ENCODE assay signal across 9 mouse cellular contexts in the genomic region with DNA sequence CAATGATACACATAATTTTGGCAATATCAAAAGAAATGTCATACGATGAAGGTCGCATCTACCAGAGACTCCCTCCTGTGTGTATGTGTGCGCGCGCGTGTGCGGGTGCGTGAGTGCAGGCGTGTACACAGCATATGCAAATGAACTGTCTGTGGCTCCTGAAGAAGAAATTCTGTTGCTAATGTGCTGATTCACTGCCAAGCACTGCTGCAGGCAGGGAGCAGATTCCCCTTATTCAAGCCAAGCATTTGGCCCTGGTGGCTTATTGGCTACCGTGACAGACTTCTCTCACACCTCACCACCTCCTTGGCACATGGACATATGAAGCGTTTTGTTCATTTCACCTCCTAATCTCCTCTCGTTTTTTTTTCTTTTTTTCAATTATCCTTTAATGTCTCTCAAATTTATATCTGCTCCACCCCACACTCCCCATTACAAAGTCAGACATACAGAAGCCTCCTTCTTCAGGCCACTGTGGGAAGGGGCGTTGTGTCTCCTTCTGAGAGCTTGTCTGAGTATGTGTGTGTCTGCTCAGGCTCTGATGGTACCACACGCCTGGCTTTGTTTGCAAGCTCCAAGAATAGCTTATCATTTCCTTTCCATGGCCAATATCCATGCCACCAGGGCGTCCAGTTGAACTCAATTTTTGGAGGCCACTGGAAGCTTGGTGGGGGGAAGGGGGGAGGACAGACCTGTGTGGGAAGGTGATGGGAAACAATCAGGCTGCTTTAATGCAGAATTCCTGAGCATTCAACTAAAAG.
DNase-seq lines count a peak whose midpoint lies in the region; ATAC-seq lines count a peak whose summit lies in the region.
"Had no signal": no experiment of that assay in that cellular context is flagged by ENCODE, and none has a peak within 500 bp of the region (broad histone marks: within the 10 kb centered on the region; RNA-seq: fewer than 3 reads in every experiment).

No protein-coding gene starts in this region.

- no peaks in the 10 kb centered on the region for H3K36me3 ChIP-seq in forebrain, embryonic 16.5 days (ENCODE audit: control insufficient read depth, insufficient read depth)
- H3K36me3 ChIP-seq in kidney, embryonic 15.5 days, result no peaks in the 10 kb centered on the region
- H3K36me3 ChIP-seq: liver, embryonic 13.5 days had no signal

- peak; percentile 53 for DNase-seq in adrenal gland, adult 2 months
- no peak for DNase-seq in adrenal gland, postnatal 4 days (ENCODE audit: low spot score in 2 of 2)
- peak; percentile 39 for DNase-seq in adipocyte (ENCODE audit: low spot score)
- DNase-seq in left cerebral cortex, adult 11 months (ENCODE audit: low spot score), result peak; percentile 38
- no peak for DNase-seq in kidney, adult 18-20 months
- no peak for DNase-seq in T-cell, adult 2 months (ENCODE audit: low spot score)
- DNase-seq: liver, embryonic 13.5 days had no signal

- peak; percentile 72 for ATAC-seq in forebrain, embryonic 16.5 days
- no peak for ATAC-seq in kidney, embryonic 15.5 days (replicated peaks; ENCODE audit: low FRiP score)

- WGBS in forebrain, embryonic 16.5 days, result 54% methylated on average over 15 of the region's 15 CpGs
- WGBS in kidney, embryonic 15.5 days, result 78% methylated on average over 15 of the region's 15 CpGs

- H3K9me3 ChIP-seq in forebrain, embryonic 16.5 days (ENCODE audit: control insufficient read depth, low read length), result no peaks in the 10 kb centered on the region
- no peaks in the 10 kb centered on the region for H3K9me3 ChIP-seq in kidney, embryonic 15.5 days (replicated peaks)
- H3K9me3 ChIP-seq: liver, embryonic 13.5 days had no signal

- no peak overlapping the region; the same call in 1 of the 2 replicates for H3K9ac ChIP-seq in forebrain, embryonic 16.5 days (replicated peaks; ENCODE audit: low read depth, low read length)
- no peak overlapping the region for H3K9ac ChIP-seq in kidney, embryonic 15.5 days
- H3K9ac ChIP-seq: liver, embryonic 13.5 days had no signal

- peaks cover 23% of the 10 kb centered on the region; the same call in 1 of the 2 replicates for H3K4me1 ChIP-seq in forebrain, embryonic 16.5 days (replicated peaks; ENCODE audit: control insufficient read depth, insufficient read depth, low read length)
- H3K4me1 ChIP-seq in kidney, embryonic 15.5 days, result peaks cover 31% of the 10 kb centered on the region
- H3K4me1 ChIP-seq: liver, embryonic 13.5 days had no signal

- no peak overlapping the region for H3K4me2 ChIP-seq in forebrain, embryonic 16.5 days (ENCODE audit: low read length)
- no peak overlapping the region for H3K4me2 ChIP-seq in kidney, embryonic 15.5 days
- H3K4me2 ChIP-seq: liver, embryonic 13.5 days had no signal

- H3K4me3 ChIP-seq in forebrain, embryonic 16.5 days (replicated peaks; ENCODE audit: low read length), result no peak overlapping the region
- H3K4me3 ChIP-seq in kidney, embryonic 15.5 days (replicated peaks), result no peak overlapping the region
- H3K4me3 ChIP-seq: liver, embryonic 13.5 days had no signal

- peak overlapping the region; percentile 31 for H3K27ac ChIP-seq in forebrain, embryonic 16.5 days (ENCODE audit: low read length)
- no peak overlapping the region for H3K27ac ChIP-seq in kidney, embryonic 15.5 days
- H3K27ac ChIP-seq: liver, embryonic 13.5 days had no signal

- H3K27me3 ChIP-seq in forebrain, embryonic 16.5 days (replicated peaks; ENCODE audit: control insufficient read depth, insufficient read depth, low read length), result no peaks in the 10 kb centered on the region
- no peaks in the 10 kb centered on the region for H3K27me3 ChIP-seq in kidney, embryonic 15.5 days
- H3K27me3 ChIP-seq: liver, embryonic 13.5 days had no signal

Comparison
In these comparisons a context has a peak if more than half of its experiments do, and no peak if none do; other contexts are left out.
1. DNase-seq: peak in adrenal gland, adult 2 months (single experiment), adipocyte (single experiment) and left cerebral cortex, adult 11 months (single experiment); none in adrenal gland, postnatal 4 days (0 of 2), kidney, adult 18-20 months (single experiment) and T-cell, adult 2 months (single experiment).